Mouse (Mus musculus) intestine, embryonic 16.5 days (tissue): Measurements from ENCODE around the gene Sult4a1. TPM values are rescaled to one million over a fixed set of nuclear protein-coding genes. Genes with fewer than 3 reads are reported as not detected.

Experiments
- ATAC-seq: fragments of 200-750 bp; cut with Nextera tagmentation; 2 replicates; pipeline ENCODE4 v1.8.0; 2017; ENCODE audit warnings: moderate TSS enrichment, moderate library complexity
- H3K27ac ChIP-seq: fragments of 300-500 bp; sonication (generic); 2 replicates; pipeline ENCODE4 v1.5.1; 2014; ENCODE audit warnings: mild to moderate bottlenecking, low read length
- H3K27me3 ChIP-seq: fragments of 300-500 bp; sonication (generic); replicated peaks from 2 replicates; pipeline ENCODE4 v1.6.1; 2014; ENCODE audit warnings: low read length, control low read depth, mixed read lengths; ENCODE audit not compliant: control insufficient read depth, insufficient read depth
- H3K36me3 ChIP-seq: fragments of 300-500 bp; sonication (generic); 2 replicates; pipeline ENCODE4 v1.6.1; 2014; ENCODE audit warnings: low read length, control low read depth; ENCODE audit not compliant: control insufficient read depth, insufficient read depth
- H3K4me1 ChIP-seq: fragments of 300-500 bp; sonication (generic); 2 replicates; pipeline ENCODE4 v1.6.1; 2014; ENCODE audit warnings: low read length, control low read depth, mixed read lengths; ENCODE audit not compliant: control insufficient read depth, insufficient read depth
- H3K4me2 ChIP-seq: fragments of 300-500 bp; sonication (generic); 2 replicates; pipeline ENCODE4 v1.6.1; 2014; ENCODE audit warnings: low read depth, low read length, control low read depth
- H3K4me3 ChIP-seq: fragments of 300-500 bp; sonication (generic); 2 replicates; pipeline ENCODE4 v1.5.1; 2014; ENCODE audit warnings: mild to moderate bottlenecking, low read length
- H3K9ac ChIP-seq: fragments of 300-500 bp; sonication (generic); 2 replicates; pipeline ENCODE4 v1.6.1; 2014; ENCODE audit warnings: low read depth, low read length
- H3K9me3 ChIP-seq: fragments of 300-500 bp; sonication (generic); 2 replicates; pipeline ENCODE4 v1.6.1; 2016; ENCODE audit warnings: low read length, control low read depth; ENCODE audit not compliant: control insufficient read depth
- WGBS: fragments of 180-500 bp; shearing (Covaris S2); extraction: QIAGEN DNeasy Blood & Tissue Kit; methylation state at CpG from one replicate; pipeline ENCODE4 v1.1.7; 2014; 5-methylcytosine and 5-hydroxymethylcytosine counted together
- polyA plus RNA-seq: library from polyadenylated mRNA; unstranded; fragments of >200 nt; fragmentation: Nextera tagmentation; extraction: Ambion mirVana; gene quantifications from 2 replicates; pipeline ENCODE4 v1.2.1, GENCODE M21; 2015

Gene Sult4a1
- polyA plus RNA-seq, 1 experiment from 2014 or later, result 5.1 TPM

DNA sequence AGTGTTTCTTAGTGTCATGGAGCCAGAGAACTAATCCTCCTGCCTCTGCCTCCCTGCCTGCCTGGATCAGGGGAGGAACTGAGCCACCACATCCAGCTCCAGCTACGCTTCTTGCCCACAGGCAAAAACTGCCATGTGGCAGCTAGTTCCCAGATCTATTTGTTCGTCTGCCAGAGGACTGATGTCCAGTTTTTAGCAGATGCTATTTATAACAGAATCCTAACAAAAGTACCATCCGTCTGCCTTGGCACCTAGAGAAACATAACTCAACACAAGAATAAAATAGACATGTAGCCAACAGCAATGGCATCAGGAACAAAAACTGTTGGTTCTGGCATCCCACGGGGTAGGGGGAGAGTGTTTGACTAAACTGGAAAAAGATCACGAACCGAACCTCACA is 46.7 kb downstream of the Sult4a1 start:
- no peak for ATAC-seq
- H3K9me3 ChIP-seq, result no peaks in the 10 kb centered on the region

DNA sequence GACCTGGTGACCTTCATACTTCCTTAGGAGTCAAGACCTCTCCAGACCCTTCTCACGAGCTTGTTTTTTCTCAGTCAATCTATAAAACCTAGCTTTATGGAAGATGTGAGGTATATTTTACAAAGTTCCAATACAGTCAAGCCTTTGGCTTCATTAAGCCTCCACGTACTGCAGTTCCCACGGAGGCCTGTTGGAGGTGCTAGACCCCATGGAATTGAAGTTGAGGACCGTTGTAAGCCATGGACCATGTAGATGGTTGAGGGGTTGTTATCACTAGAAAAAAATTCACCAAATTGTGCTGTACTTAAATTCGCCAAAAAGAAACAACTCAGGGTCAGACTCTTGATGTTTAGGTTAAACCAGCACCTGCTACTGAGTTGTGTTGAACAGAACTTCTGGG is 49.5 kb downstream of the Sult4a1 start:
- 62% methylated on average over 5 of the region's 5 CpGs for WGBS
- H3K4me3 ChIP-seq, result no peak overlapping the region
- no peak overlapping the region for H3K27ac ChIP-seq
- H3K9ac ChIP-seq, result no peak overlapping the region
- H3K4me1 ChIP-seq, result no peaks in the 10 kb centered on the region; the same call in 1 of the 2 replicates
- no peaks in the 10 kb centered on the region for H3K36me3 ChIP-seq
- H3K27me3 ChIP-seq, result 0 out of 2 replicates have a peak, but pooled peaks cover 3% of the 10 kb centered on the region
- H3K9me3 ChIP-seq, result no peaks in the 10 kb centered on the region
- no peak overlapping the region for H3K4me2 ChIP-seq
- ATAC-seq, result no peak

More for the DNA sequence above, 46.7 kb downstream of the Sult4a1 start:
- Histone ChIP-seq H3K36me3 (no peaks in the 10 kb centered on the region), H3K4me2 (no peak overlapping the region), H3K9ac (no peak overlapping the region), H3K4me1 (no peaks in the 10 kb centered on the region), H3K27me3 (0 out of 2 replicates have a peak, but pooled peaks cover 3% of the 10 kb centered on the region), H3K4me3 (no peak overlapping the region), H3K27ac (no peak overlapping the region)
- WGBS, result 78% methylated on average over 6 of the region's 6 CpGs

DNA sequence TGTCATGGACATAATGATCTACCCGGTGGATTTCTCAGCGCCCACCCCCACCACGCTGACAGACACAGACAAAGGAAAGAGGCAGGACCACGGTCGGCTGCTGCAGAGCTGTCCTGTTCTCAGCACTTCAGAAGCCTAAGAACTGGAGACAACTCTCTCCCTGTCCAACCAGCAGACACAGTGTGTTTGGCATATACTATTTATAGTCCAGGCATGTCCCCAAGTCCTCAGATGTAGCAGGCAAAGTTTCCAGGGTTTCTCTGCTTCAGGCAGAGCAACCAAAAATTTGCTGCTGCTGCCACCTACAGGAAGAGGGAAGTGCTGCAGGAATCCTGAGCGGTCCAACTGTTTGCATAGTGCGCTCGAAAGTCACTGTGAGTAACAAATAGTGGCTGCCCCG is 51.7 kb downstream of the Sult4a1 start:
- no peaks in the 10 kb centered on the region for H3K9me3 ChIP-seq
- no peak overlapping the region for H3K4me2 ChIP-seq
- no peak for ATAC-seq
- WGBS, result 40% methylated on average over 9 of the region's 9 CpGs
- no peak overlapping the region for H3K4me3 ChIP-seq
- H3K27me3 ChIP-seq, result 0 out of 2 replicates have a peak, but pooled peaks cover 3% of the 10 kb centered on the region
- no peak overlapping the region for H3K27ac ChIP-seq
- no peaks in the 10 kb centered on the region; the same call in 1 of the 2 replicates for H3K4me1 ChIP-seq
- no peaks in the 10 kb centered on the region for H3K36me3 ChIP-seq
- H3K9ac ChIP-seq, result no peak overlapping the region

DNA sequence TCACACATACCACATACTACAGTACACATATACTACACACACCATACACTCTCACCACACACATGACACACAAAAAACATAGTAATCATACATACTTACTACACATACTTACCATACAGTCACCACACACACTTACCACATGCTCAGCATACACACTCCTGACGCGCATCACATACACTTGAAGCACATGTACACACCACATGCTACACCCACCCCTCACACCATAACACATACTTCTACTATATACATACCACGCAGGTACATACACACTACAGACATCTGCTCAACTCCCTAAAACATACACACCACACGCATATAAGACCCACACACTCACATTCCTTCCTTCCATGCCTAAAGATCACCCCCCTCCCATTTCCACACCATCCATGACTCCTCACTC is 52.3 kb downstream of the Sult4a1 start:
- ATAC-seq, result no peak
- Histone ChIP-seq H3K27ac (no peak overlapping the region), H3K27me3 (0 out of 2 replicates have a peak, but pooled peaks cover 3% of the 10 kb centered on the region), H3K4me1 (no peaks in the 10 kb centered on the region; the same call in 1 of the 2 replicates), H3K36me3 (no peaks in the 10 kb centered on the region), H3K9me3 (no peaks in the 10 kb centered on the region), H3K4me2 (no peak overlapping the region), H3K9ac (no peak overlapping the region), H3K4me3 (no peak overlapping the region)
- WGBS, result 87% methylated on average over 4 of the region's 4 CpGs

DNA sequence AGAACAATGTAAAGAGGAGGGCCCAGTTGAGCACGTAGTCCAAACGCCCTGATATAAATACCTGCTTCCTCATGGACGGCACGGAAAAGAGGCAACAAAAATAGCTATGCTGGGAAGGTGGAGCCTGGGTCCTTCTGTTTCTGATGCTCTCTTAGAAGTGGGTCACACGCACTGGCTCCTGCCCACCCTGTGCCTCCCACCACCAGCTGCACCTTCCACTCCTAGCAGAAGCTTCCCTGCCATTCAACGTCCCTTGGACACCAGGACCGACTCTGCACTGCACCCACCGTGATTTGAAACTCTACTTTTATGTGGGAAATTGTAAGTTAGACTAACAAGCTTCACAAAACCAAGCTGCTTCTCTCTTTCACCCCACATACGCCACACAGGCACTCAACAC is 53.2 kb downstream of the Sult4a1 start:
- Histone ChIP-seq H3K36me3 (no peaks in the 10 kb centered on the region), H3K9me3 (no peaks in the 10 kb centered on the region), H3K9ac (no peak overlapping the region), H3K4me1 (no peaks in the 10 kb centered on the region; the same call in 1 of the 2 replicates), H3K27ac (no peak overlapping the region), H3K4me3 (no peak overlapping the region), H3K27me3 (0 out of 2 replicates have a peak, but pooled peaks cover 3% of the 10 kb centered on the region), H3K4me2 (no peak overlapping the region)
- WGBS, result 79% methylated on average over 9 of the region's 9 CpGs
- ATAC-seq, result no peak

DNA sequence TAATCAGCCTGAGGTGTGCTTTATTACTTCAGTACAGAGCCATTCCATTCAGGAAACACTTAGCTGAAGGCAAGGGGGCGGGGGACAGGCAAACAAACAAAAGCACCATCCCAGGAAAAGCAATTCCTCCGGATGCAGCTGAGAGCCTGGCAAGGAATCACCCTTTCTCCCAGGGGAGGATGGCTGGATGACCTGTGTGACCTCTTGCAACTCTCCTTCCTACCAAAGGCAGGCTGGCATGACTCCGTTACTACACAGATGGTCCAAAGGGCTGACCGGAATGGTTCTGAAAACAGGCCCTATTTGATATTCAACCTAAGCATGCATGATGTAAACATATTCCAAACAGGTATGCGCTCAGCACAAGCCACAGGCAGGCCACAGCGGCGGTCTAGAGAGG is 56.0 kb downstream of the Sult4a1 start:
- no peak for ATAC-seq
- H3K4me2 ChIP-seq, result no peak overlapping the region
- H3K4me1 ChIP-seq, result no peaks in the 10 kb centered on the region; the same call in 1 of the 2 replicates
- H3K27me3 ChIP-seq, result 0 out of 2 replicates have a peak, but pooled peaks cover 3% of the 10 kb centered on the region
- WGBS, result 55% methylated on average over 7 of the region's 7 CpGs
- peaks cover 2% of the 10 kb centered on the region; the same call in 1 of the 2 replicates for H3K9me3 ChIP-seq
- no peak overlapping the region for H3K4me3 ChIP-seq
- no peaks in the 10 kb centered on the region for H3K36me3 ChIP-seq
- no peak overlapping the region for H3K9ac ChIP-seq
- no peak overlapping the region for H3K27ac ChIP-seq

DNA sequence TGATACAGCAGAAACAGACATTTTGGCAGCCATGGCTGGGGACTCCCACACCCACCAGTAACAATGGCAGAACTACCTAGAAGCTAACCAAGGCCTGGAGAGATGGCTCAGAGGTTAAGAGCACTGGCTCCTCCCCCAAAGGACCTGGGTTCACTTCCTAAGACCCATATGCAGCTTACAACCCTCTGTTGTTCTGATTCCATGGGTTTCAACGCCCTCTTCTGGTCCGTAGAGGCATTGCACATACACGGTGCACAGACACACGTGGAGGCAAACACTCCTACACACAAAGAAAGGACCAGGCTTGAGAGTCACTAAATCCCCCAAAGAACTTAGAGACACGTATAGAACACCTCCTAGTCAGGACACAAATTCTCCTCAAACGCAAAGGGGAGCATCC is 60.0 kb downstream of the Sult4a1 start:
- no peak for ATAC-seq
- Histone ChIP-seq H3K4me2 (no peak overlapping the region), H3K27ac (no peak overlapping the region), H3K4me1 (no peaks in the 10 kb centered on the region), H3K27me3 (no peaks in the 10 kb centered on the region), H3K36me3 (no peaks in the 10 kb centered on the region), H3K4me3 (no peak overlapping the region), H3K9ac (no peak overlapping the region), H3K9me3 (peaks cover 5% of the 10 kb centered on the region; the same call in 1 of the 2 replicates)
- WGBS, result 91% methylated on average over 6 of the region's 6 CpGs

DNA sequence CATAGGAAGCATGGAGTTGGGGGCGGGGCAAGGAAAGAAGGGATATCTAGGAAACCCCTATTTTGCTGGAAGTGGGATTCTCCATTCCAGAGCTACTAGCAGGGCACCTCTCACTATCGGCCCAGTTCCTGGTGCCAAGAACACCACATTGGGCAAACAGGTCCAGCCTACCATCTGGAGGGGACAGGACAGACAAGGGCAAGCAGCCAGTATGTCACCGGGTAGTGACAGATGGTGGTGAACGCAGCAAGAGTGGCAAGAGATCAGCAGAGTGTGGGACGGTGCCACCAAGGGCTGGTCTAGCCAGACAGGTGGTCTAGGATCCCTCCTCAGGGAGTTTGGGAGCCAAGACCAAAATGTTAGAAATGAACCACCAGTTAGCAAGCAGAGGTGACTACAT is 68.5 kb downstream of the Sult4a1 start:
- Histone ChIP-seq H3K9ac (no peak overlapping the region), H3K4me2 (no peak overlapping the region), H3K27ac (no peak overlapping the region), H3K36me3 (no peaks in the 10 kb centered on the region), H3K4me1 (no peaks in the 10 kb centered on the region), H3K9me3 (no peaks in the 10 kb centered on the region), H3K27me3 (no peaks in the 10 kb centered on the region), H3K4me3 (no peak overlapping the region)
- ATAC-seq, result no peak
- WGBS, result 88% methylated on average over 5 of the region's 5 CpGs
